Mouse (Mus musculus): ENCODE results near the gene Tbc1d22a. TPM values are rescaled to one million over a fixed set of nuclear protein-coding genes. Genes with fewer than 3 reads are reported as not detected.

Tbc1d22a gene
- total and polyA plus RNA-seq, 3 experiments, result 15.1 to 21.1 TPM; not detected in 1

GRCm38 (mm10) chr15:86491434-86492099, 277.3 kb downstream of the Tbc1d22a start:
- no peak overlapping the region for H3K27ac ChIP-seq (ENCODE audit: control insufficient read depth, low read depth, low read length)
- no peaks in the 10 kb centered on the region for H3K27me3 ChIP-seq (ENCODE audit: control insufficient read depth in 1 of 2, insufficient read depth in 2 of 2, low read length in 2 of 2)
- no peak overlapping the region for H3K9ac ChIP-seq (ENCODE audit: control insufficient read depth, low read depth, low read length, poor library complexity, severe bottlenecking)
- no peaks in the 10 kb centered on the region for H3K9me3 ChIP-seq (replicated peaks; ENCODE audit: insufficient read depth, low read length)
- no peak for DNase-seq (ENCODE audit: low read depth, low spot score)
- H3K4me1 ChIP-seq (ENCODE audit: control insufficient read depth in 1 of 2, insufficient read depth in 2 of 2, low read length in 2 of 2), result peaks cover 0 to 2% of the 10 kb centered on the region in 2 experiments; a peak in 1 of 4 replicates
- H3K36me3 ChIP-seq (ENCODE audit: control insufficient read depth in 1 of 2, insufficient read depth in 2 of 2, low read length in 2 of 2), result no peaks in the 10 kb centered on the region
- H3K79me2 ChIP-seq (ENCODE audit: control insufficient read depth, insufficient read depth, low read length, poor library complexity), result no peaks in the 10 kb centered on the region
- TF ChIP-seq TCF12 (IDR thresholded peaks at IDR 0.05; ENCODE audit: low read depth, low read length) (no peak), ZKSCAN1 (IDR thresholded peaks at IDR 0.05; ENCODE audit: low read depth, low read length) (no peak), HCFC1 (IDR thresholded peaks at IDR 0.05; ENCODE audit: low read depth, low read length) (no peak), CTCF (IDR thresholded peaks at IDR 0.05 in 2 of 3, conservative IDR thresholded peaks at IDR 0.05 in 1 of 3; ENCODE audit: control insufficient read depth in 1 of 3, insufficient read depth in 1 of 3, low read depth in 2 of 3, low read length in 3 of 3, poor library complexity in 1 of 3, severe bottlenecking in 1 of 3) (no peak), KAT2A (conservative IDR thresholded peaks at IDR 0.05; ENCODE audit: low read depth, low read length) (no peak), ELF1 (IDR thresholded peaks at IDR 0.05; ENCODE audit: low read depth, low read length) (no peak), NRF1 (IDR thresholded peaks at IDR 0.05; ENCODE audit: insufficient read depth, low read depth, low read length, poor library complexity, severe bottlenecking) (no peak), ETS1 (IDR thresholded peaks at IDR 0.05; ENCODE audit: low read depth, low read length) (no peak), MEF2A (IDR thresholded peaks at IDR 0.05; ENCODE audit: extremely low read depth, insufficient replicate concordance, low read depth, low read length, poor library complexity, severe bottlenecking) (no peak), MAX (IDR thresholded peaks at IDR 0.05; ENCODE audit: low read length) (no peak), ZNF384 (IDR thresholded peaks at IDR 0.05; ENCODE audit: low read depth, low read length) (no peak), EP300 (IDR thresholded peaks at IDR 0.05; ENCODE audit: low read depth in 1 of 2, low read length in 2 of 2) (no peak), RCOR1 (IDR thresholded peaks at IDR 0.05; ENCODE audit: low read depth, low read length) (no peak), POLR2AphosphoS2 (IDR thresholded peaks at IDR 0.05; ENCODE audit: low read length) (no peak), ZC3H11A (IDR thresholded peaks at IDR 0.05; ENCODE audit: low read depth, low read length) (no peak), GABPA (IDR thresholded peaks at IDR 0.05; ENCODE audit: low read depth, low read length) (no peak)
- no peak overlapping the region for H3K4me3 ChIP-seq (ENCODE audit: control insufficient read depth in 1 of 2, insufficient read depth in 1 of 2, low read depth in 2 of 2, low read length in 2 of 2)

DNA sequence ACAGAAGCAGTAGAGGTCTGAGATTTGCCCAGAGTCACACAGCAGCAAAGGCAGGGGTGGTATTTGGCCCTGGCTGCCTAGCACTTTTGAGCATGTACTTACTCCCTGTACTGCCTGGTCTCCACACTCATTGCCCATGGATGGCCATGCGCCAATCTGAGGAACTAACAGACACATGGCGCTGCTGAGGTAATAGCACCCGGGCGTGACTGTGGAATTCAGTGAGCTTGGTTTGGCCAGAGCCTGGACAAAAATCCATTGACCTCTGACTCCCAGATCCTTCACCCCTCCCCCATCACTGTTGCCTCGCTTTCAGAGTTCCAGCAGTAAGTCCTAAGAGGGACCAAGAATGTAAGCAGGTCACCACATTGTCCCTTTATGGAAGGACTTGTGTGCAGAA, 278.4 kb downstream of the Tbc1d22a start:
- TF ChIP-seq USF1 (IDR thresholded peaks at IDR 0.05; ENCODE audit: low read depth, low read length) (no peak), ZKSCAN1 (IDR thresholded peaks at IDR 0.05; ENCODE audit: low read depth, low read length) (no peak), USF2 (IDR thresholded peaks at IDR 0.05; ENCODE audit: borderline replicate concordance in 1 of 2, insufficient read depth in 1 of 2, low read depth in 1 of 2, low read length in 2 of 2) (no peak), POLR2AphosphoS2 (IDR thresholded peaks at IDR 0.05; ENCODE audit: low read length) (no peak), EP300 (IDR thresholded peaks at IDR 0.05; ENCODE audit: low read depth in 1 of 2, low read length in 2 of 2) (no peak), CHD2 (IDR thresholded peaks at IDR 0.05; ENCODE audit: low read length) (no peak), CTCF (IDR thresholded peaks at IDR 0.05 in 2 of 3, conservative IDR thresholded peaks at IDR 0.05 in 1 of 3; ENCODE audit: control insufficient read depth in 1 of 3, insufficient read depth in 1 of 3, low read depth in 2 of 3, low read length in 3 of 3, poor library complexity in 1 of 3, severe bottlenecking in 1 of 3) (no peak), CHD1 (IDR thresholded peaks at IDR 0.05; ENCODE audit: low read depth, low read length) (no peak), ETS1 (IDR thresholded peaks at IDR 0.05; ENCODE audit: low read depth, low read length) (no peak), TAL1 (IDR thresholded peaks at IDR 0.05; ENCODE audit: low read length) (no peak), MEF2A (IDR thresholded peaks at IDR 0.05; ENCODE audit: extremely low read depth, insufficient replicate concordance, low read depth, low read length, poor library complexity, severe bottlenecking) (no peak), GABPA (IDR thresholded peaks at IDR 0.05; ENCODE audit: low read depth, low read length) (no peak), NRF1 (IDR thresholded peaks at IDR 0.05; ENCODE audit: insufficient read depth, low read depth, low read length, poor library complexity, severe bottlenecking) (no peak), NELFE (IDR thresholded peaks at IDR 0.05; ENCODE audit: low read depth, low read length) (no peak), POLR2AphosphoS5 (IDR thresholded peaks at IDR 0.05; ENCODE audit: borderline replicate concordance, low read depth, low read length) (no peak)
- Histone ChIP-seq H3K9ac (ENCODE audit: control insufficient read depth, low read depth, low read length, poor library complexity, severe bottlenecking) (no peak overlapping the region), H3K79me2 (ENCODE audit: control insufficient read depth, insufficient read depth, low read length, poor library complexity) (no peaks in the 10 kb centered on the region), H3K4me3 (ENCODE audit: control insufficient read depth in 1 of 2, insufficient read depth in 1 of 2, low read depth in 2 of 2, low read length in 2 of 2) (no peak overlapping the region), H3K4me1 (ENCODE audit: control insufficient read depth in 1 of 2, insufficient read depth in 2 of 2, low read length in 2 of 2) (peaks cover 0 to 2% of the 10 kb centered on the region in 2 experiments; a peak in 1 of 4 replicates), H3K27me3 (ENCODE audit: control insufficient read depth in 1 of 2, insufficient read depth in 2 of 2, low read length in 2 of 2) (no peaks in the 10 kb centered on the region), H3K9me3 (replicated peaks; ENCODE audit: insufficient read depth, low read length) (no peaks in the 10 kb centered on the region), H3K27ac (ENCODE audit: control insufficient read depth, low read depth, low read length) (no peak overlapping the region), H3K36me3 (ENCODE audit: control insufficient read depth in 1 of 2, insufficient read depth in 2 of 2, low read length in 2 of 2) (no peaks in the 10 kb centered on the region)
- DNase-seq (ENCODE audit: low read depth, low spot score), result no peak

All from MEL (cell line).